Mouse (Mus musculus): ENCODE results near the gene Vmn1r67.

Gene Vmn1r67

GRCm38 (mm10) chr7:10443031-10443430 is at the start of gene Vmn1r67:
Gene Vmn1r67, plus strand, starts transcription at chr7:10443331.
- in situ Hi-C loops (cut with MboI, MseI), result no loop called here

- in situ Hi-C loops (cut with MboI, MseI), result no loop called here
These were observed 15.0 kb downstream of the Vmn1r67 start for GRCm38 (mm10) chr7:10458166-10458565.

DNA sequence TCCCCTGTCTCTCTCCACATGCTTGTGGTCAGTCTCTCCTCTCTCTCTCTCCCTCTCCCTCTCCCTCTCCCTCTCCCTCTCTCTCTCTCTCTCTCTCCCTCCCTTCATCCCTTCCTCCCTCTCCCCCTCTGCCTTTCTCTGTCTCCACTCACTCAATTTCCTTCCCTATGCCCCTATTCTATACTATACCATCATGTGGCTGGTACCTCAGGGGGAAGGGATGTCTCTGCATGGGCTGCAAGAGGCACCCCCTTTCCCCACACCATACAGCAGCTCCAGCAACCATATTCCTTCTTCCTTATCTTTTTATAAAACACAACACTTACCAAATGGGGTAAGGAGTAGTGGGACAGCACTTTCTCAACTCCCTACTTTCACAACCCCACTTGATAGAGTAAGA is 36.7 kb downstream of the Vmn1r67 start:
- in situ Hi-C loops (cut with MboI, MseI), result no loop called here

GRCm38 (mm10) chr7:10480588-10481233 is 37.6 kb downstream of the Vmn1r67 start:
- in situ Hi-C loops (cut with MboI, MseI), result no loop called here

DNA sequence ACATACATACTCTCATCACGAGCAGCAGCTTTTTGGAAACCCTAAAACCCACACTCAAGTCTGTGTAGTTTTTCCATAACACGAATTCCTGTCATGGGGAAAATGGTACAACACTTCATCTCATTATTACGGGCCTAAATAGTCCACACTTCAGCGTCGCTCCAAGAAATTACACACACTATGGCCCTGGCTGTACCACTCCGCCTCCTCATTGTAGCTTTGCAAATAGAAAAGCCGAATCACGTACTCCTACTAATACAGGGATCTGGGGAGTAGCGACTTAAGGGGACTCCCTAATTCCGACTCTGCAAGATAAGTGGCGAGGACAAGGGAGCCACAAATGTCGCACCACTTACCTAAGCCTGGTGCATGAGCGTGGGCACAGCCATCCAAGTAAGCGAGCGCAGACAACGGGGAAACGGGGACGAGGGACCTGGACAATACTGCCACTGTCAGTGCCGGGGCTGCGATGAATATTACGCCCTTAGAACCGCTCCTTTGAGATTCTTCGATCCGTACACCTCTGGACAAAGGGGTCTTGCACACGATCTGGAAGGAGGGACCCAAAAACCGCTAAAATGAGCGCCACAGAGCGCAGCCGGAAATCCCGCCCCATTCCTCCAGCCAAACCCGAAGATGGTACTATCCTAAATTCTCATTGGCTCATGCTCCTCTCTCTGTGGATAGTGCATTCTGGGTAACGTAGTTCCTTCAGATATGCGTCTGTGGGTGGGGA is 51.8 kb downstream of the Vmn1r67 start, which contains the start of gene Zik1:
Gene Zik1, minus strand, starts transcription at position 609 of the 736 bp plus-strand sequence.
- in situ Hi-C loops (cut with MboI, MseI), result no loop called here

- in situ Hi-C loops (cut with MboI, MseI), result no loop called here
These were observed 52.4 kb downstream of the Vmn1r67 start for GRCm38 (mm10) chr7:10495578-10495977.
